Mouse (Mus musculus) gastrocnemius, postnatal 10 days (tissue): ENCODE data around the gene Sfxn2. TPM values are rescaled to one million over a fixed set of nuclear protein-coding genes. Genes with fewer than 3 reads are reported as not detected.
"Not testable (repeated sequence)": the region's sequence is repeated elsewhere in the genome, so short reads cannot be mapped to it uniquely, and the experiment has no call there.

Source experiments
- DNase-seq: peaks from one replicate; pipeline ENCODE4 v3.0.0; 2021; ENCODE audit warnings: mixed read lengths
- total RNA-seq, 2 experiments: library from RNA; stranded (reverse); gene quantifications; 2 replicates each; pipeline ENCODE4 v1.2.3; 2021

Sfxn2 gene
- total RNA-seq, 2 experiments from 2014 or later, result 5.5 to 7.3 TPM

DNA sequence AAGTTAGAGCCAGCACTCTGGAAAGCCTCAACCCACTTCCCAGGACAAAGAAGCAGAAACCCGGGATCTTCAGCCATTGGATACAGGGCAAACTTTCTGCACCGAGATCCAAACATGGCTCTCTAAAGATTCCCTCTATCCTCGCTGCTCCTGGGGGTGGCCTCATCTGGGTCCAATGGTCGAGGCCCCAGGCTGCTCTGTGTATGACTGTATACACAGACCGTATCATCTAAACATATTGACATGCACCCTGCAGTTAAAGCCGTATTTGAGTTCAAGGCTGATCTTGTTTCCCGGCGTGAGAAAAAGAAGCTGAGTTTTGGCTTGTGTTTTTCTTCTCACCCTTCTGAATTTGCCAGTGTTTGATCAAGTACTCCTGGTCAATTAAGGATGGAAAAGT, 30.4 kb upstream of the Sfxn2 start:
- DNase-seq, result no peak

DNA sequence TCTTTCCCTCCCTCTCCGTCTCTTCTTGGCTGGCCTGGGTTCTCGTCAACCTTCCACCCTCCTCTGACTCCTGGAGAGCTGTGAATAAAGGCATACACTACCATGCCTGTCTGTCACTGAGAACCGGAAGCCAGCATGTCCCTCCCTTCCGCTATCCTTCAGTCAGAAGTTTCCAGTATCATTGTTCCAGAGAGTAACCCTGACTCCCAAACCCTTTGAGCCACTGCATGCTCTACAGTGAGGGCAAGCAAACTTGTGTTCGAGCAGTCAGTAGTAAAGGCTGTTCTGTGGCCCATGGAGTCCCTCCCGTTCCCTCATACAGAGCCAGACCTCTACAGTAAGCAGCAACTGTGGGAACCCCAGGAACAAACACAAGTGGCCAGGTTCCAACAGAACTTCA, 25.6 kb upstream of the Sfxn2 start:
- no peak for DNase-seq

DNA sequence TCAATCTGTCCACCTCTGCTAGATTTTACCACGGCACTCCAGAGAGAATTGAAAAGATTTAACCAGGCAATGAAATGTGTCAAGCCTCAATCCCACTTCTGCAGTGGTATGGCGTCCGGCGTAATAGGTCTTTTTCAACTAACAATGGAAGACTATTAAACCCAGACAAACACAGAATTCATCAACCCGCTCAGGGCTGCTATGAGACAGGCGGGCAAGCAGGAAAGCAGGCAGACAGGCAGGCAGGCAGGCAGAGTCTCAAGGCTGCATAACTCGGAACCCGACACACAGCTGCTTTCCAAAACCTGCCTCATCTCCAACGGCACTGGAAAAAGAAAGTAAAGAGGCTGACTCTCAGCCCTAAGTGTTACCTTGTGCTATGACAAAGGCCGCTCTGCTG, 25.1 kb upstream of the Sfxn2 start:
- DNase-seq, result no peak

- no peak for DNase-seq
These were observed 22.8 kb upstream of the Sfxn2 start for GRCm38 (mm10) chr19:46550385-46550784.

DNA sequence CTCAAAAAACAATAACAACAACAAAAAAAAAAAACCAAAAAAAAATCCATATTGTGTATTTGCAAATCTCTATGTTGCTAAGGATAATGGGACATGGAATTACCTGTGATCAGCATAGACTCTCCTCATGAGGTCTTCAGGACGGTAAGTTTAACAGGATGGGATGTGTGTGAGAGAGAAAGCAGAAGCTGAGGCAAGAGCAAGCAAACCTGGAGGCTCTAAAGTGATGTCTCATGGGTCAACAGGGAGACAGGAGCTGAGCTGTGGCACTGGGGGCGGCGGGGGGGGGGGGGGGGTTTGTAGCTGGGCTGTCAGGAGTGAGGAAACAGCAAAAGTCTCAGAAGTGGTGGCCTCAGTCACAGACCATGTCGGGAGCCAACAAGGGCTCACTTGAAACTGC, 20.7 kb upstream of the Sfxn2 start:
- DNase-seq, result no peak

DNA sequence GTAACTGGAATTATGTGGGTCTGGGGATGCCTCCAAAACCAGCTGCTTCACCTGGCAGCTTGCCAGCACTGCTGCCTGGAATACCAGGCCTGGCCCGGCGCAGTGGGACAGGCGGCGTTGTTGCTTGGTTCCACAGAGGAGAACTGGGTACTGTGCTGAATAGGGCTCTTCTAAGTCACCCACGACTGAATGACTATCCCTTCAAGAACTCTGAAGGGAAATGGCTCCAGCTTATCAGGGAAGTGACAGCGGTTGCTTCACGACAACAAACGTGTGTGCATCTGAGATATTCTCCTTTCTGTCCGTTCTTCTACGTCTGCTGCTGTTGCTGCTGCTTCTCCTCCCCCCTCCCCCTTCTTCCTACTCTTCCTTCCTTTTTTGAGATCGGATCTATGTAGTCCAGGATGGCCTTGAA, 19.6 kb upstream of the Sfxn2 start:
- peak; percentile 72 for DNase-seq

GRCm38 (mm10) chr19:46558009-46558408, 15.2 kb upstream of the Sfxn2 start:
- DNase-seq, result no peak

GRCm38 (mm10) chr19:46558631-46559030, 14.5 kb upstream of the Sfxn2 start:
- DNase-seq, result no peak

DNA sequence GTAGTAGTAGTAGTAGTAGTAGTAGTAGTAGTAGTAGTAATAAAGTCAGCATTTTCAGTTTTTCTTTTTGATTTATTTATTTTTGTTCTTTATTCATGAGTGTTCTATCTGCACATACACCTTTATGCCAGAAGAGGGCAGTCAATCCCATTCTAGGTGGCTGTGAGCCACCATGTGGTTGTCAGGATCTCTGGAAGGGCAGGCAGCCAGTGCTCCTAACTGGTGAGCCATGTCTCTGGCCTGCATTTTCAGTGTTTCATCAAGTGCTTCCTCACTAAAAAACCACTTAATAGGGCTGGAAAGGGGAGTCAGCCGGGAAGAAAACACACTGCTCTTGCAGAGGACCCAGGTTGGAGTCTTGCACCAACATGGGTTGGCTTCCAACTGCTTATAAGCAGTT, 11.0 kb upstream of the Sfxn2 start:
- peak; percentile 76 for DNase-seq

DNA sequence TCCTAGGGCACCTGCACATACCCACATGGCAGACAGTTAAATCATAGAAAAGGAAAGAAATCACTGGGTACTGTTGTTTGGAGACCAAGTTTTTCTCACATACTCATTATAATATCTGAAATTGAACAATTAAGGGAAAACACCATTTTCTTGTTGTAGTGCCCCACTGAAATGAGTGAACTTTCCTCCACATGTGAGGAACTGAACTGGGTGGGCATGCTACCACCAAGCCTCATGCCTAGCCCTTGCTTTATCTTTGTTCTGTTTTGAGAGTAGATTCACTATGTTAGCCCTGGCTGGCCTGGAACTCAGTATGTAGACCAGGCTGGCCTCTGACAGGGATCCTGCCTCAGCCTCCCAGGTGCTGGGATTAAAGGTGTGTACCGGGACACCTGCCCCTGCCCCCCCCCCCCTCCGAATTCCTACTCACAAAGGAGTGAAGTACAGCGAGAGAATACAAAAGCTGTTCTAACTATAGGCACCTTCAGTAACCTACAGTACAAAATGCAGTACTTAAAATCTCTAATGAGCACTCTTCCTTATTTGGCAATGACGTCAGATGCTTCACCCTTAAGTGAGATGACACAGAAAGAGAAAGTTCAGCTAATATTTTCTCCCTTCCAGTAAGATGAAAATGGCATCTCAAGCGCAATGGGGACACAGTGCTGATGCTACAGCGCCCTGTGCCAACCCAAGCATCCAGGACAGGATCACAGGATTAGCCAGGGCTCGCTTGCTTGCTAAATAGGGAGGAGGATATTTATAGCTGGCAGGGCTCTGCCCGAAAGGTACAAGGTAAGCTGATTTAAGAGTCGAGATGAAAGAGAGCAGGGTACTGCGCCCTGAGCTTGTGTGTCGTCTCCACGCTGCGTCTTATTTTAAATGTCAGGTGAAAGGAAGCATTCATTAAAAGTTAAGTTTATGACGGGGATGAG, 10.3 kb upstream of the Sfxn2 start:
- DNase-seq, result peak; percentile 15

DNA sequence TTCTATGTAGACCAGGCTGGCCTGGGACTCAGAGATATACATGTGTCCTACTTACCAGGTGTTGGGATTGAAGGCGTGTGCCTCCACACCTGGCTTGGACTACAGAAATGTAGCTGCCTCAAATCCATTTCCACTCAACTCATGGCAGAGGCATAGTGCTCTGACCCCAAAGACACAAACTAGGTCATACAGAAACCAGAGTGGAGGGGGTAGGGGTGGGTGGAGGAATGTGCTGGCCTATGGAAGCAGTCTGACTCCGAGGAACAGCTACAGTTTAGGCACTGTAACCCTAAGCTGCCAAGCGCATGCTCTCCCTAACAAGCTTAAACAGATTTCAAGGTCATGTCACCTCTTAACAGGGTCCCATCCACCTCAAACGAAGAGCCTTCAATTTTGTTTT, 9.6 kb upstream of the Sfxn2 start:
- DNase-seq, result no peak

GRCm38 (mm10) chr19:46564043-46564462, 9.1 kb upstream of the Sfxn2 start:
- no peak for DNase-seq

- DNase-seq, result not testable (repeated sequence)
These were observed 1.8 kb upstream of the Sfxn2 start for GRCm38 (mm10) chr19:46571211-46571877.

GRCm38 (mm10) chr19:46571878-46572244, 1.3 kb upstream of the Sfxn2 start:
- DNase-seq, result no peak

DNA sequence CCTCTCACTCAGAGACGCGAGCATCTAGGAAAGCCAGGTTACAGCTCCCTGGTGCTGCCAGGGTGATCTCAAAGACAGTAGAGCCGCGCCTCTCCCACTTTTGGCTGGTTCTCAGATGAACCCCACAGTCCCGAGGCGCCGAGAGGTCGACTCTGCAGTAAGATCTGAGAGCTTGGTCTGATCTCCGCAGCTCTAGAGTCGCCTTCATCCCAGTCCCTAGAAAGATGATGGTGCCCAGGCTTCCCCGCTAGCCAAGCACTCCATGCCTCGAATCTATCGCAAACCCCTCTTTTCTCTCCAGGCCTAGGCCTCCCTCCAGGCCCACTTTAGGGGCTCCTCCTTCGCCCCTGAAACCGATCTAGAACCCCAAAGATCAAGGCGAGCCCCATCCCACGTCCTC, 617 bp upstream of the Sfxn2 start:
- DNase-seq, result no peak

DNA sequence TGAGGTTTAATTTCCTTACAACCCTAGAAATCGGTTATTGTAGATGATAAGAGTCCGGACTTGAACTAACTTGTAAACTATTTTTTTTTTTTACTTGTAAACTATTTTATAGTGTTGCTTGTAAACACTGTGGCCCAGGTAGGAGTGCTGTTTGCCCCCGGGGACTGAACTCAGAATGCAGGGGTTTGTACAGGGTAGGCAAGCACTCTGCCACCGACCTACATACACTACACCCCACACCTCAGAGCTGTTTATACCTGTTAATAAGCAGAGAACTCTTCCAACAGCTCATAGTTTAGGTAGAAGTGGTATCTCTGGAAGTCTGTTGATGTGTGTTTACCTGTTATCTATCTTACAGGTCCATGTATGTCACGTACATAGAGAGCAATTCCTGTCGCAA, 825 bp downstream of the Sfxn2 start:
- no peak for DNase-seq

- no peak for DNase-seq
These were observed 2.0 kb downstream of the Sfxn2 start for GRCm38 (mm10) chr19:46575196-46575595.

GRCm38 (mm10) chr19:46587823-46588508, 14.8 kb downstream of the Sfxn2 start:
- DNase-seq, result peak; percentile 93

DNA sequence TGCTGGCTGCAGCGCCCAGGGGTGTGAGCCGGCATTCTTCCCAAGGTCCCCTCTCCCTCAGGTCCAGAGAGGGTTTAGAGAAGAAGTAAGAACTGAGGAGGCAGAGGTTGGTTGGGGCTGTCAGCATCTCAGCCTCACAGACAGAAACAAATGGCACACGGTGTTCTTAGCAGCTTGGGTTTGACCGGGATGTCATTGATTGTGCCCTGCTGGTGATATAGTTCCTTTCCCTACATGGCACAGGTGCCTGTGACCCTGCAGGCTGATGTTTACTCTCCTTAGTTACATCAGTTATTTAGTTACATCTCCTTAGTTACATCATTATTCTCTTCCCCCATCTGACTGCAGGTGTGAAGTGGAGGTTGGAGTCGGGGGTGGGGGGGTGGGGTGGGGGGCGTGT, 18.4 kb downstream of the Sfxn2 start:
- no peak for DNase-seq

GRCm38 (mm10) chr19:46592751-46593439, 19.7 kb downstream of the Sfxn2 start:
- no peak for DNase-seq

DNA sequence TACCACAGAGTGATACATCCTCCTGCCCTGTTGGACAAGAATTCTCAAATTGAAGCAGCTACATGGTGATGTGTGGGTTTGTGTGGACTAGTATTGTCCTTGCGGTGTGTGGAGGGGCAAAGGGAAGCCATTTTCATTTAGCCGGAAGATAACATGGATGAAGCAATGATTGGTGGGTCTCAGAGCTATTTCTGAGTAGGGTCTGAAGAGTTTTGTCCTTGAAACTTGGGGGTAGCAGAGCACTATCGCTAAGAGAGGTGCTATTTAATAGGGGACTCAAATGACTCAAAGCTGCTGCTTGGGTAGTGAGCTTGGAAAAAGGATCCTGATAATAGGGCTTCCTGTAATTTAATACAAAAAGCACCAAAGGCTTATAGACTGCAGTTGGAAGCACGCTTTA, 25.0 kb downstream of the Sfxn2 start:
- DNase-seq, result no peak

GRCm38 (mm10) chr19:46598720-46599252, 25.6 kb downstream of the Sfxn2 start, which contains the start of gene Wbp1l:
Gene Wbp1l, plus strand, starts transcription at chr19:46599084.
- DNase-seq, result peak; percentile 92
